Mouse (Mus musculus): Measurements from ENCODE around the gene Sumo3. TPM values are rescaled to one million over a fixed set of nuclear protein-coding genes. Genes with fewer than 3 reads are reported as not detected.

Sumo3 gene
- total and polyA plus RNA-seq, 3 experiments = 151 to 342 TPM; not detected in 1

GRCm38 (mm10) chr10:77652046-77652445 lies 46.1 kb downstream of the Sumo3 start:
- Histone ChIP-seq H3K79me2 (ENCODE audit: control insufficient read depth, insufficient read depth, low read length, poor library complexity) (no peaks in the 10 kb centered on the region), H3K27ac (ENCODE audit: control insufficient read depth, low read depth, low read length) (no peak overlapping the region), H3K36me3 (ENCODE audit: control insufficient read depth in 1 of 2, insufficient read depth in 2 of 2, low read length in 2 of 2) (no peaks in the 10 kb centered on the region), H3K4me3 (ENCODE audit: control insufficient read depth in 1 of 2, insufficient read depth in 1 of 2, low read depth in 2 of 2, low read length in 2 of 2) (no peak overlapping the region), H3K4me1 (ENCODE audit: control insufficient read depth in 1 of 2, insufficient read depth in 2 of 2, low read length in 2 of 2) (no peaks in the 10 kb centered on the region), H3K9ac (ENCODE audit: control insufficient read depth, low read depth, low read length, poor library complexity, severe bottlenecking) (no peak overlapping the region), H3K9me3 (replicated peaks; ENCODE audit: insufficient read depth, low read length) (no peaks in the 10 kb centered on the region), H3K27me3 (ENCODE audit: control insufficient read depth in 1 of 2, insufficient read depth in 2 of 2, low read length in 2 of 2) (no peaks in the 10 kb centered on the region)
- no peak for DNase-seq (ENCODE audit: low read depth, low spot score)
- TF ChIP-seq ZC3H11A (IDR thresholded peaks at IDR 0.05; ENCODE audit: low read depth, low read length) (no peak), NELFE (IDR thresholded peaks at IDR 0.05; ENCODE audit: low read depth, low read length) (no peak), RAD21 (IDR thresholded peaks at IDR 0.05; ENCODE audit: low read depth, low read length) (peak; percentile 12; the same call in 1 of the 2 replicates), ELF1 (IDR thresholded peaks at IDR 0.05; ENCODE audit: low read depth, low read length) (no peak), KAT2A (conservative IDR thresholded peaks at IDR 0.05; ENCODE audit: low read depth, low read length) (no peak), CTCF (IDR thresholded peaks at IDR 0.05 in 2 of 3, conservative IDR thresholded peaks at IDR 0.05 in 1 of 3; ENCODE audit: control insufficient read depth in 1 of 3, insufficient read depth in 1 of 3, low read depth in 2 of 3, low read length in 3 of 3, poor library complexity in 1 of 3, severe bottlenecking in 1 of 3) (peak in 1 of 3 experiments; percentile 15; a peak in 1 of 6 replicates)

- H3K27ac ChIP-seq (ENCODE audit: control insufficient read depth, low read depth, low read length) = no peak overlapping the region
- TF ChIP-seq ETS1 (IDR thresholded peaks at IDR 0.05; ENCODE audit: low read depth, low read length) (no peak), KAT2A (conservative IDR thresholded peaks at IDR 0.05; ENCODE audit: low read depth, low read length) (no peak), MYC (IDR thresholded peaks at IDR 0.05; ENCODE audit: low read depth, low read length) (no peak)
- no peaks in the 10 kb centered on the region for H3K4me1 ChIP-seq (ENCODE audit: control insufficient read depth in 1 of 2, insufficient read depth in 2 of 2, low read length in 2 of 2)
- H3K4me3 ChIP-seq (ENCODE audit: control insufficient read depth in 1 of 2, insufficient read depth in 1 of 2, low read depth in 2 of 2, low read length in 2 of 2) = no peak overlapping the region
- H3K27me3 ChIP-seq (ENCODE audit: control insufficient read depth in 1 of 2, insufficient read depth in 2 of 2, low read length in 2 of 2) = no peaks in the 10 kb centered on the region
- no peak overlapping the region for H3K9ac ChIP-seq (ENCODE audit: control insufficient read depth, low read depth, low read length, poor library complexity, severe bottlenecking)
- H3K9me3 ChIP-seq (replicated peaks; ENCODE audit: insufficient read depth, low read length) = no peaks in the 10 kb centered on the region
- H3K79me2 ChIP-seq (ENCODE audit: control insufficient read depth, insufficient read depth, low read length, poor library complexity) = no peaks in the 10 kb centered on the region
- DNase-seq (ENCODE audit: low read depth, low spot score) = peak; percentile 27
- H3K36me3 ChIP-seq (ENCODE audit: control insufficient read depth in 1 of 2, insufficient read depth in 2 of 2, low read length in 2 of 2) = no peaks in the 10 kb centered on the region
These were observed 52.5 kb downstream of the Sumo3 start for GRCm38 (mm10) chr10:77658286-77658994.

GRCm38 (mm10) chr10:77663949-77664665 lies 58.2 kb downstream of the Sumo3 start:
- TF ChIP-seq HCFC1 (IDR thresholded peaks at IDR 0.05; ENCODE audit: low read depth, low read length) = no peak
- TF ChIP-seq UBTF (IDR thresholded peaks at IDR 0.05; ENCODE audit: borderline replicate concordance, insufficient read depth, low read depth, low read length) = no peak
- TF ChIP-seq TCF12 (IDR thresholded peaks at IDR 0.05; ENCODE audit: low read depth, low read length) = no peak
- TF ChIP-seq USF1 (IDR thresholded peaks at IDR 0.05; ENCODE audit: low read depth, low read length) = no peak
- no peak for TF ChIP-seq MAFK (IDR thresholded peaks at IDR 0.05; ENCODE audit: borderline replicate concordance, low read depth, low read length)
- no peak for TF ChIP-seq MXI1 (IDR thresholded peaks at IDR 0.05; ENCODE audit: low read depth, low read length)
- TF ChIP-seq GABPA (IDR thresholded peaks at IDR 0.05; ENCODE audit: low read depth, low read length) = no peak
- TF ChIP-seq NELFE (IDR thresholded peaks at IDR 0.05; ENCODE audit: low read depth, low read length) = no peak
- TF ChIP-seq ELF1 (IDR thresholded peaks at IDR 0.05; ENCODE audit: low read depth, low read length) = no peak
- TF ChIP-seq ZNF384 (IDR thresholded peaks at IDR 0.05; ENCODE audit: low read depth, low read length) = no peak
- no peak for TF ChIP-seq NRF1 (IDR thresholded peaks at IDR 0.05; ENCODE audit: insufficient read depth, low read depth, low read length, poor library complexity, severe bottlenecking)
- no peak for DNase-seq (ENCODE audit: low read depth, low spot score)
- Histone ChIP-seq H3K9ac (ENCODE audit: control insufficient read depth, low read depth, low read length, poor library complexity, severe bottlenecking) (no peak overlapping the region), H3K27ac (ENCODE audit: control insufficient read depth, low read depth, low read length) (no peak overlapping the region), H3K79me2 (ENCODE audit: control insufficient read depth, insufficient read depth, low read length, poor library complexity) (no peaks in the 10 kb centered on the region), H3K27me3 (ENCODE audit: control insufficient read depth in 1 of 2, insufficient read depth in 2 of 2, low read length in 2 of 2) (no peaks in the 10 kb centered on the region), H3K4me1 (ENCODE audit: control insufficient read depth in 1 of 2, insufficient read depth in 2 of 2, low read length in 2 of 2) (no peaks in the 10 kb centered on the region), H3K36me3 (ENCODE audit: control insufficient read depth in 1 of 2, insufficient read depth in 2 of 2, low read length in 2 of 2) (no peaks in the 10 kb centered on the region), H3K4me3 (ENCODE audit: control insufficient read depth in 1 of 2, insufficient read depth in 1 of 2, low read depth in 2 of 2, low read length in 2 of 2) (no peak overlapping the region), H3K9me3 (replicated peaks; ENCODE audit: insufficient read depth, low read length) (no peaks in the 10 kb centered on the region)

All from MEL (cell line).